Mouse (Mus musculus) MEL-GATA-1-ER (cell line): ENCODE data around the gene Sfxn2.

Experiments
- DNase-seq: peaks from one replicate; pipeline ENCODE4 v3.0.0-alpha.2; 2012; ENCODE audit warnings: low read depth; ENCODE audit errors: extremely low read depth

Sfxn2 gene

DNA sequence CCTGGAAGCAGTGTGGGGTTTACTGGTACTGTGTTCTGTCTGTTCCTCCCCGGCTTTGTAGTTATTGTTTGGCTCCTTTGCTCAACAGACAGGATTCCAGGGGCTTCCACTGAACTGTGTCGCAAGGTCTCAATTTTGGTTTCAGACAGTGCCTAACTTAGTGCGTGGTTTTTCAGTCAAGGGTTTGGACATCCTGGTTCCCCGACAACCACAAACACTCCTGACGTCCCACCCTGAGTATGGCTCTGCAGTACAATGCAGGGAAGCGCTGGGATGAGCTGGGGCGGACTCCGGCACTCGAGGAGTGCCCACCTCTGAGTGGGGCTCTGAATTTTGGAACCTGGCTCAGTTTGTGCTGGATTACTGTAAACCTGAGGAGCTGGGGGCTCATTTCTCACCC is 56.6 kb downstream of the Sfxn2 start:
- DNase-seq, result no peak

DNA sequence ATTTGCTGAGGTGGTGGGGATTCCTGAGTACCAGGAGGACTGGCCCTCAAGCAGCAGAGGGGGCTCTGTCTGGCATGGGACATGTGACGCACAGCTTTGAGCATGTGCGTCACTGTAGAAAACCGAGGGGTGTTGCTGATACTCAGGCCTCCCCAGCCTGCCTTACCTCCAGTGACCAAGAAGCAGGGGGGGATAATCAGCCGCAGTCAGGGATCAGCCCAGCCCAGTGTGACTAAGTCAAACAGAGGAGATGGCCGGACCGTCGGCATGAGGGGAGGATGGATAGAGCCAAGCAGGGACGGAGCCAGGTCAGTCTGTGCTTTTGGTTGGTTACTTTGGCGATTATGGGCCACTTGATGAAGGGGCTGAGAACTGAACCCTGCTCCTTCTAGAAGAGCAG is 58.5 kb downstream of the Sfxn2 start:
- no peak for DNase-seq

DNA sequence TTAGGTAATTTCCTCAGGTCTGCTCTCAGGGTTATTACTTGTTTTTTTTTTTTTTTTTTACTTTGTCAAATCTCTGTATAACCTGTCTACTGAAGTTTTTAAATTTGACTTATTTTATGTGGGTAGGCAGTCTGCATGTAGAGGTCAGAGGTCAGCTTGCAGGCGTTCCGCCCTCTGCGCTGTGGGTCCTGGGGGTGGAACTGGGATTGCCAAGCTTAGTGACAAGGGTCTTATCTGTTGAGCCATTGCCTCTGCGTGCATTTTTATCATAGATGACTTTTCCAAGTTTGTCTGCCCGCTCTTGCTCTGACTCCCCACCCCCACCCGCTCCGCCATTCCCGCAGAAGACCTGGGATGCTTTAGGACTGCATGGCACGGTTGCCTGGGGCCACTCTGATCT is 62.6 kb downstream of the Sfxn2 start:
- DNase-seq, result no peak

DNA sequence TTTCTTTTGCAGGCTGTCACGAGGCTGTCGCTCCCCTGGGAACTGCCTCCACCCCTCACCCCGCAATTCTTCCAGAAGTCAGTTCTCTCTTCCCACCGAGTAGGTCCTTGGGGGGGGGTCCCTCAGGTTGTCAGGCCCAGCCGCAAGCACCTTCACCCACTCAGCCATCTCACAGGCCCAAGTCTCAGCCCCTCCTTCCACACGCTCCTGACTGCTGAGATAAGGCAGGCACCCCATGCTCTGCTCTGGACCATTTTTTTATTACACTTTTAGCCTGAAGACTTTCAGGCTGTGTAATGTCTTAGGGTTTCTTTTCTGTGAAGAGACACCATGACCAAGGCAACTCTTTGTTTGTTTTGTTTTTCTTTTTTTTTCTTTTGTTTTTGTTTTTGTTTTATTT is 64.4 kb downstream of the Sfxn2 start:
- DNase-seq, result no peak

DNA sequence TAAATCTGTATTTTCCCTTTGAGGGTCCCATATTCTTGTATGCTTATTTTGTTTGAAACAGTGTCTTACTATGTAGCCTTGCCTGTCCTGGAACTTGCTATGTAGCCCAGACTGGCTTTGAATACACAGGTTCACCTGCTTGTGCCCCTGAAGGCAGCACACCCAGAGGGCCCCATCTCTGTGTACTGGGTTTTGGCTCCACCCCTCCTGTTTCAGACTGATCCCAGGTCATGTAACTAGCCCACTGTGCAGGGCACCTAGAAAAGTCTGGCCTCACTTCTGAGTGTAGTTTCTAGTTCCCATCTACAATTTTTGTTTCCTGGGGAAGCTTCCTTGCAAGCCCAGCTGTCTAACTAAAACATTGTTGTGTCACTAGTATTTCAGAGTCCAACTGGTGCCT is 65.9 kb downstream of the Sfxn2 start:
- no peak for DNase-seq

DNA sequence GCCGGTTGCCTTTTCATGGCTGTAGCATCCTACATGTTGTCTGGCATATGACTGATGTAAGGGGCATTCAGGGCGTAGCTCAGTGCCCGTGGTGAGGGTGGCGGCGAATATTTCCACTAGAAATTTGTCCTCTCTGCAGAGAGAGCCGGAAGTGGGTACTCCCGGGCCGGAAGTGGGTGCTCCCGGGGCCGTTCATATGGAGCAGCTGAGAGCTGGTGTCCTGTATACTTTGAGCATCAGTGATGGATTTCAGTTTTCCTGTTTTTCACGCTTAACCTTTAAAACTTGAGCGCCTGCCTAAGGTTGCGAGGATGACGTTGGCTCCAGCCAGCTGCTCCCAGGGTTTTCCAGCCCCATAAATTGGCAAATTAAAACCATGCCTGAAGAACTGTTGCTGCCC is 66.3 kb downstream of the Sfxn2 start:
- DNase-seq, result no peak

DNA sequence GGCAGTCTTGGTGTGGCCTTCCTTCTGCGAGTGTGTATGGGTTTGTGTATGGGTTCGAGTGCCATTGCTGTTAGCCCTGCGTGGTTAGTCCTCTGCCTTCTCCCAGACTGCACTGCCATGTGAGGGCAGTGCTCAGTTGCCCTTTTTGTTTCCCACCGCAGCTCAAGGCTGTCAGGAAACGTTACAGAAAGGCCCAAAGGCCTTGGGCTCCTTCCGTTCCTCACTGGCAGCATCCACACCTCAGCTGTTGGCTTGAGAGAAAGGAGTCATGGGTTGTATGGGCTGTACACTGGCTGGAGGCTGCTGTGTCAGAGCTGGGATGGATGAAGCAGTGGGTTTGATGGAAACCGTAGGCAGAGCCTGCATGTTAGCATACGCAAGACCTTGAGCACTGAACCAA is 67.6 kb downstream of the Sfxn2 start:
- DNase-seq, result no peak

DNA sequence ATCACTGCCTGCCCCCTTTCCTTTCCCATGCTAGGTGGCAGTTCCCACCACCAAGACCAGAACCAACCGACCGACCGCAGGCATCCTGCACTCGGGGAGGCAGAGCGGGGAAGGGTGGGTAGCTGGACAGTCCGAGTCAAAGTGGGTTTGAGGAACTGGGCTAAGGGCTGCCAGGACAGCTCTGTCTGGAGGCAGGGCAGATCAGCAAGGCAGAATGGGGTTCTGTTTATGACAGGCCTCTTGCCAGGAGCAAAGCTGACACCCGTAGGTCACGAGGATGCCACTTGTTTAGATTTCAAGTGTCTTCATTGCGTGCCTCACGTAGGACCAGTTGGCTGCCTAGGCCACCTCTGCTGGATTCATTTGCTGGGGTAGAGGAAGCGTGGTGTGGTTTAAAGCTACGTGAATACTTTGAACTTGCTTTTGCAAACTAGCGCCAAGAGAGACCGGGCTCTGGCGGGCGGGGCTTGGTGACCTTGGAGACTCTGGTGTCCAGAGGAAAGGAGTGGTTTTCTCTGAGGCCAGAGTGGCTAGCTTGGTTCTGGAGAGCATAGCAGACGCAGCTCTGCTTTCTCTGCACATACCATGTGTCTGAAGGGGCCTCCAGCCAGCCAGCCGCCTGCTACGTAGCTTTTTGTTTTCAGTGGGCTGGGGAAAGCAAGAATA is 68.4 kb downstream of the Sfxn2 start:
- no peak for DNase-seq

DNA sequence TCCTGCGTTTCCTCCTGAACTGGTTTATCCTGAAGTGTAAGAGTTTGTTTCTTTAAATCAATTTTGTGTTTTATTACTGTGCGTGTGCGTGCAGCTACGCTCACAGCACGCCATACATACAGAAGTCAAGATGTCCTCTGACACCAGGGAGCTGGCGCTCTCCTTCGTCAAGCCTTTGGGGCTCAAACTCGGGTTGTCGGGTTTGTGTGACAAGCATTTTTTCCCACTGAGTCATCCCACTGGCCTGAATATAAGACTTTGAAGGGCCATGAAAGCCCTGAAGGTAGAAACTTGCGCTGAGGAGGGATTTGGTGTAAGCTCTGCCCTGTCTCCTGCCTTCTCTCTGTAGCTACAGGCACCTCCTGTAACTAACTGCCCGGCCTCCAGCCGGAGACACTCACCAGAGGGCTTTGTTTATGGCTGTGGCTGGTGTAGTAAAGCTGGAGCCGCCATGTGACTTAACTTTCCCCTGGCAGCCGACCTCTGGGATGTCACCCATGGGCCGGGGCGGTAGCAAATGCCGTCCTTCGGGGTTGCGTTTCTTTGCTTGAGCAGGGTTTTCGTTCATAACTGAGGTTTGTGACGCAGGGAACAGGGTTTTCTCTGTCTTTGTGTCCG is 69.1 kb downstream of the Sfxn2 start:
- DNase-seq, result no peak

DNA sequence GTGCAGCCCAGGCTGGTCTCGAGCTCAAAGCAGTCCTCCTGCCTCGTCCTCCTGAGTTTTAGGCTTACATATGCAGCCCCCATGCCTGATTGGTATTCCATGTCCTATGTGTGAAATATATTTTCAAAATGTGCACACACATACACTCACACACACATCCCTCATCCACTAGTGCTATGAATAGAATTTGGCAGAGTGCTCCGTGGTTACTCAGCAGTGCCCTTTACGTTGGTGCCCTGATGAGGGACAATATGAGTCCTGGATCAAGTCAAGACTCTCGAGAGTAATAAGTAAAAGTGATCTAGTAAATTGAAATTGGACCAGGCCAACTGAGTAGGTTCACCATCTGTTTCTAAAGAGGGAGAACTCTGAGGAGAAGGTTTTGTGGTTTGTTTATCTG is 70.1 kb downstream of the Sfxn2 start:
- DNase-seq, result no peak

DNA sequence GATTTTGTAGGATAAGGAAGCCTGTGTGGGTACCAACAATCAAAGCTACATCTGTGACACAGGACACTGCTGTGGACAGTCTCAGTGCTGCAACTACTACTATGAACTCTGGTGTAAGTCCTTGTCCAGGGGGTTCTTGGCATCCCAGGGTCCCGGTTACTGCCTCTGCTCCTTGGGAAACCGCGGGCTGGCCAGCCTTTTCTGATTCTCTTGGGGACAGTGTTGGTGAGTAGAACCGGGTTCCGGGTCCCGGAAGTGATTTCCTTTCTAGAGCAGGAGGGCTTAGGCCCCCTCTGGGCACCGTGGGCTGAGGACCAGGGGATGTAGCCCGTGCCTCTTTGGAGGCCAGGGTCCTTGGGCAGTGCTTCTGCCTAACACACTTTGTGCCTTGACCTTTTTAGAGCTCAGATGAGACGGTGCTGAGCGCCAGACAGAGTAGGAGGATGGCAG is 71.2 kb downstream of the Sfxn2 start:
- DNase-seq, result no peak

DNA sequence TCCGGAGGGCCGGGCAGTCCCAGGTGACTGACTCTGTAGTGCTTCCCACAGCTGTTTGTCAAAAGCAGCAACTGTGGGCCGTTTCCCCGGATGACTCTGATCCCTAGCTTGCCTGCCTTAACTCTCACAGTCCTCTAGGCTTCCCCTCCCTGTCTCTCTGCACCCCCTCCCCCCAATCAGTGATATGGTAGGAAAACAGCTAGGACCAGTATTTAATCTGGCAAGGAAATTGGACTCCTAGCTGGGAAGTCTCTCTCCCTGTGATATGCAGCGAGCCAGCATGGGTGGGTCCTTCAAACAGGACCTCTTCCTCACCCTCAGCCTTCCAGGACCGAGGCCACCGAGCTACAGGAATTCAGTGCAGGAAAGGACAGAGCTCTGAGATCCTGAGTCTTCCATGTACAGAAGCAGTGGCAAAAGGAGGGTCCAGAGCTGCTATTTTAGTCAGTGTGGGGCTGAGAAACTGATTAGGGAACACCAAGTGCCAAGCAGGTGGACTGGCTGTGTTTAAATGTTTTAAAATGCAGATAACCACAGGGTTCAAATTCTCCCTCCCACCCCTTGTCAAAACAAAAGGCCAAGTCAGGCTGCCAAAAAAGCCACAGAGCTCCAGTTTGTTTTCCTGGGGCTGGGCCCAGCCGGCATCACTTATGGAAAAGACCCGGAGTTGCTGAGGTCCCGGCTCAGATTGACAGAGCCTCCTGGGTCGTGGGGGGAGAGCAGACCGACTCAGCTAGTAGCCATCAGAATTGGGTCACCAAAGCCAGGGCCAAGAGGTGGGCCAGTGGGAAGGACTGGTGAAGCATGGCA is 71.8 kb downstream of the Sfxn2 start:
- no peak for DNase-seq

DNA sequence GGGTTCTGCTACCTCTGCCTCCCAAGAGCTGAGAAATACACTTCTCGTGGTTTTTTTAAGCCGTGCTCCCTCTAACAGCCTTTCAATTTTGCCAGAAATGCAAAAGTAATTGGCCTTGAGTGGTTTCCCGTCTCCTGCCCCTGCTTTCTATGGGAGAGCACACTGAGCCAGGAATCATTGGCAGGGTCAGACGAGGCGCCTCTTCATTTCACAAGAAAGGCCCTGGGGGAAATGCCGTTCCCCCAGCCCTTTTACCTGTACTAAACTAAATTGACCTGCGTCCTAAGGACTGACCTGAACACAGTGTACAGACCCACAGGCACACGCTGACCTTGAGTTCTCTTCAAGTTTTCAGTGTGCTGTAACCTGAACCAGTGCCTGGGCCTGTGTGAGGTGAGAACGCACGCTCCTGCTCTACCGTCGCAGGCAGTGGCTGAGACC is 72.9 kb downstream of the Sfxn2 start:
- no peak for DNase-seq

DNA sequence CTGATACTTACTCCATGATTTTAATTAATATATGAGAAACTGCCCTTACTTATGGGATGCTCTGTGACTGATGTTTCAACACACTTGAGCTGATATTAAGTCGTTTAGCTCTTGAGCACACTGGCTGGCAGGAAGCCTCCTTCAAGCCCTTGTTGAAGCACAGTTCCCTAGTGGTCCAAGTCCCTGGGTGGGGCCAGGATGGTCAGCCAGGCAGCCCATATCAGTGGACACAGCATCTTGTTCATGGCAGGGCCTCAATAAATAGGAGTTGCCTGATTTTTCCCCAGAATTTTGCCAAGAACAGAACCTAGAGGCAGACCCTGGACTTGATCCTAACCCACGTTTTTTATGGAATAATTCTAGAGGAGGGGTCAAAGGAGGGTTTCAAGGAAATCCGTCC is 74.1 kb downstream of the Sfxn2 start:
- DNase-seq, result no peak
